Mouse (Mus musculus): ENCODE data around the gene Akap8l.
A peak's percentile ranks its signal among the peaks of the same experiment; 100 is the strongest.

The Akap8l gene

DNA sequence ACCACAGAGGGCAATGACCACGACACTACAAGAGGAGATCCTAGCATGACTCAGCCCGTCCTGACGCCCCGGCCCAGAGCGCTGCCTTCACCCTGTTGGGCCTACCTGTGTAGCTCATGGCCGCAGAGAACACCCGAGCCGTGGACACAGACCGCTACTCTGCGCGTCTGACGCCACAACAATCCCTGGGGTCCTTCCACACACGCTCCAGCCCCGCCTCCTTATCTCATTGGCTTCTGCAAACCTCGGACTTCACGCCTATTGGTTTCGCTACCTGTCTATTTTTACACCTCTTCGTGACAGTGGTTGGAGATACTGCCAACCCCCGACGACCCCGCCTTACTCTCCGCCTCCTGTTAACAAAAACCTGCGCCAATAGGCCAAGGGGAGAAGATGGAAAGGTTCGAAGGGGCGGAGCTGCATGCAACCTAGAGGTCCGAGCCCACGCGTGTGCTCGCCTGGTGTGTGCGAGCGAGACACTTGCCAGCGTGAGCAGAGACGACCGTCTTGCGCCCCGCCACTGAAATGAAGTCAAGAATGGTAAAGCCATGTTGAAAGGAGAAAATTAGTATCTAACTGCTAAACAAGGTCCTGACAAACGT, at the start of gene Akap8l:
Akap8l (minus strand) TSS at position 226 of the 602 bp plus-strand sequence.
- peak; percentile 92 to 96 for DNase-seq

- peak in 1 of 2 experiments; percentile 28 for DNase-seq
These were observed 45.9 kb upstream of the Akap8l start for GRCm38 (mm10) chr17:32396266-32396665.

DNA sequence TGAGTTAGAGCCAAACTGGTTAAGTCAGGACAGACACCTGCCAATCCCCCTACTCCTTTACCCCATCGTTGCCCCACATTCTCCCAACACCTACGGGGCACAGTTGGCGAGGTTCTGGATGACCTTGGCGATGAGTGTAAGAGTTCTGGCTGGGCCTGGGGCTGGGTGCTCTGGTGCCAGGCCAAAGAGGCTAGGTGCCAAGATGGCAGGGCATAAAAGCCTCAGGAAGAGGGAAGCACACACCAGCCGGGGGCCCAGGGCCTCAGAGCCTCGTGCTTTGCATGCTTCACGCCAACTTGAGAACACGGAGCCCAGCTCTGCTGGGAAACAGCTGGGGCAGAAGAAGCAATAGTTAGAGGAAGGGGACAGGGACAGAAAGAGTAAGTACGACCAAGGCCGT, 43.5 kb upstream of the Akap8l start:
- no peak for DNase-seq

DNA sequence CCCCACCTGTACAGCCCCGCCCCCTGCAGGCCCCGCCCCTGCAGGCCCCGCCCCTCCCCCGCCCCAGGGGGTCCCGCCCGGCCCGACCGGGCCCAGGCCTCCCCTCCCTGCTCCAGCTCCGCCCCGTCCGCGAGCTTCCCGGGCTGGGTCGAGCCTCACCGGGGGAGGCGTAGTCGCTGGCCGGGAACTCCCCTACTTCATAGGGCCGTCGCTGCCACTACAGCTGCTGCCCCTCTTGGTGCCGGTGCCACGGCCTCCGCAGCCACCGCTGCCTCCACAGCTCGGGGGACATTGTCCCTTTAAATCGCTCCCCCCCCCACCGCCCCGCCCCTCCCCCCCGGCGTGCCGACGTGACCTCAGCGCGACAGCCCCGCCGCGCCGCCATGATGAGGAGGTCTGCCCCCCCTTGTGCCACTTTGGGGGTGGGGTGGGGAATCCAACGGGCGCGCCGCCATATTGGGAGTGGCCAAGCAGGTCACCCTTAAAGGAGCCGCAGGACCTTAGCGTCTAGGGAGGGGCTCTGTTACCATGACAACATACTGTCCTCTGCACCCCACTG, 38.8 kb upstream of the Akap8l start, which contains the start of gene Wiz:
Wiz (minus strand) TSS at position 339 of the 559 bp plus-strand sequence.
- peak; percentile 96 to 97 for DNase-seq

- DNase-seq, result peak; percentile 53 to 63
These were observed 38.1 kb upstream of the Akap8l start for GRCm38 (mm10) chr17:32388370-32389100.

DNA sequence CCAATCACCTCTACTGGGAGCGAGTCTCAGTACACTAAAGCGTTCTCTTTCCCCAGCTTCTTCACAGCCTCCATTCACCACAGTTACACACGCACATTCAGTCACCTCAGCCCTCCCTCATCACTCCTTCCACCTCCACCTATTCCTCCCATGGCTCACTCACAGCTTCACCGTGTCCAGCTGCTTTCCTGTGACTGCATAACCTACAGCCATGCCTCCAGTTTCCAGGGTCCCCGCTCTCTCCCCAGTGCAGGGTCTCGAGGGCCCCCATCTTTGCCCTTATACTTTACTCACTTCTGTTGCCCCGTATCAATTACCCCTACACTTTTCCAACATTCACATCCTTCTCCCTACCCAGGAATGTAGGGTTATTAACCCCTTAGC, 37.6 kb upstream of the Akap8l start:
- DNase-seq, result no peak

DNA sequence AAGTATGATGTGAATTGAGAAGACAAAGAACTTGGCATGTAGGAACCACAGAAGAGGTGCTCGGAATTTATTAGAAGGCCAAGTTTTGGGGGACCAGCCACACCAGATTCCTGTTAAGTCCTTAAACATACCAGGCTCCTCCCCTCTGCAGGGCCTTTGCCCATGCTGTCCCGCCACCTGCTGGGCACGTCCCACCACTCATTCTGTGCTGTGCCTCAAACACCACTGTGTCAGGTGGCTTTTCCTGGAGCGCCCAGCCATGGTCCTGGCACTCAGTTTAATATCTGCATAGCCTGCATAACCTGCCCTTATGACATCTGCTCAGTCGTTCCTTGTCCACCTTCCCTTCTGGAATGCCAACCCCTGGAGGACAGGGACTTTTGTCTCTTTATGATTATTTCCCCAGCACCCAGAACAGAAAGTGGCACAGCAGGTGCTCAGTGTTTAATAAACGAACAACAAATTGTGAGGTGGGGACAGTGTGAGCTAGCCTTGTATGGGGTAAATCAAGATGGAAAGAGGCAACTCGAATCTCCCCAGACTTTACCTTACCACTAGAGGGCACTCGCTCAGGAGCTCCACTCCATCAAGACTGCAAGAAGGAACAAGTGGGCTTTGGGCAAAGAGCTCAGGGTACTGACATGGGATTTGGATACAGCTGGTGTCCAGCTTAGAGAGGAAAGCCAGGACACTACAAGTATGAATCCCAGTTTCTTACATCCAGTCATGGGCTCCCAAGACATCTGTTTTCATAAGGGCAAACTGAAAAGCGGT, 36.4 kb upstream of the Akap8l start:
- DNase-seq, result peak; percentile 34 to 57

DNA sequence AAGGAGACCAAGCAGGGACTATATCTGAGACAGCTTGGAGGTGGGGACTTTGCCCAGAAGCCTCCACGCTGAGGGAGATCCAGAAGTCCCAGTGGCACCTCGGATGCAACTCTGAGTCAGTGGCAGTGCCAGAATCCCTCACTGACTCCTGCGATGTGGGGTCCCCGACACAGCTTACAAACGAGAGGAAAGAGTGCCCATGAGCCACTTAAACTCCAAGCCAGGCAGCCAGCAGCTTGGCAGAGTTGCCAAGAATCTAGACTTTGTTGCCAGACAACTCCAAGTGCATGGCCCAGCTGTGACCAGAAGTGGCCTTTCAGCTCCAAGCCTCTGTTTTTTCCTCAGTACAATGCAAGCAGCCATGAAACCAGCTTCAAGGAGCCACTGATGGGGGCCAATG, 33.3 kb upstream of the Akap8l start:
- no peak for DNase-seq

GRCm38 (mm10) chr17:32382576-32382975, 32.2 kb upstream of the Akap8l start:
- no peak for DNase-seq

- DNase-seq, result no peak
These were observed 28.4 kb upstream of the Akap8l start for GRCm38 (mm10) chr17:32378786-32379185.

DNA sequence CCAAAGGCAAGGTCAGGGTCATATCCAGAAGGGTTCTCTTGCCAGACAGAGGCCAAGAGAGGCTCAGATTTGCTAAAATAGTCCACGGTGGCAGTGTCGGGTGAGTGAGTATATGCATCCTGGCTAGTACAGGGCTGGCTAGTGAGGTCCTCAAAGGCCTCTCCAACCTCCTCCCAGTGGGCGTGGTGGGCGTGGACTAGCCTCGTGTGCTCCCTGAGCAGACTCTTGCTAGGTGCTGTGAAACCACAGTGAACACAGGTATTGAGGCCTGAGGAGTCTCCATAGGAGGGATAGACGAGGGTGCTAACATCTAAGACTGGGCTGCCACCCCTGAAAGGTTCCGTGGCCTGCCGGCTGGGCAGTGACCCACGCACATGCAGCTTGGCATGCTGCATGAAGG, 26.7 kb upstream of the Akap8l start:
- DNase-seq, result no peak

DNA sequence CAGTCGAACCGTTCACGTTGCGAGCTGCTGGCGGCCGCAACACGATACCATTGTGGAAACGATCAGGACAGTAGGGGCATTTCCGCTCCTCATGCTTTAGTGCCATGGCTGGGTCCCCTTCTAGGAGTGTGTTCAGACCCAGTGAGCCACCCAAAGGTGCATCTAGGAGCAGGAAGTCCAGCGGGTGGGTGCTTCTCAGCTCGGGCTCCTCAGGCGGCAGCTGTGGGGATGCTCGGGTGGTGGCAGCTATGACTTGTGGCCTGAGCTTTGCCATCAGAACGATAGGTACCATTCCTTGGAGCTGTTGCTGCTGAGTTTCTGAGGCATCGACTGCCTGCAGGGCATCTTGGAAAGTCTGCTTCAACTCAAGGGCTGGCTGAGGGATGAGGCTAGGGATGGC, 26.1 kb upstream of the Akap8l start:
- no peak for DNase-seq

DNA sequence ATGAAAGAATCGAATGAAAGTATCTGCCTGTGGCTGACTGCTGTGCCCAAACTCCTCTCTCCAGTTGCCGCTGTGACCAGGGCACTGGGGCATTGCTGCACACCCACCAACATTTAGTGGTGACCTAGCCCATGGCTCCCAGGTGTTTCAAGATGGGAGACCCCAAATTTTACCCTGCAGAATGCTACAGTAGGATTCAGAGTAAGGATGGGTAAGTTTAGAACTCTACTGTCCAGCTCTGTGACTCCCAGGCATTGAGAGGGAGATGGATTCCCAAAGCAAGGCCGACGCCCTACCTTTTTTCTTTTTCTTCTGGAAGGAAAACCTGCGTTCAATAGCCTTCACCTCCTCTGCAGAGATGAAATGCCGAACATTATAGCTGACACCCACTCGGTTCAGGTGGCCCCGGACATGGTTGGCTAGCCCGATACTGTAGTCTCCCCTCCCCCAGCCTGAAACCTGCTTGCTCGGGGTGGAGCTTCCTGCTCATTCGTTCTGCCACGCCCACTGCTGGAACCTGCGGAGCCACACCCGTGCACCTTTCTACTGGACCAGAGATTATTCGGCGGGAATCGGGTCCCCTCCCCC, 18.7 kb upstream of the Akap8l start:
- DNase-seq, result no peak

DNA sequence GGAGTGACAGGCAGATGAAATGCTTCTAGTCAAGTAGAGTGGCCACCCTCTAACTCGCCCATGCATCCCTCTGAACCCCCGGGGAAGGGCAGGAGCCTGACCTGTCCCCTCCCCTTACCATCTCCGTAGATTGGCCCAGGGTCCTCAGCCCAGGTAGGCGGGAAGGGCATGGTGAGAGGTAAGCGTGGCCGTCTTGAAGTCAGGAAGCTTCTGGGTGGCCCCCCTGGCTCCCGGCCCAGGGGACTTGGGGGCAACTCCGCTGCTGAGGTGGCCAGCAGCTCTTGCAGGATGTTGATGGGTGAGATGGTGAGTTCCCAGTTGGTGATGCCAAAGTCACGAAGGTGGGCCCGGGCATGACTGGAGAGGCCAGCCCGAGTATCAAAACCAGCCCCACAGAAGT, 17.3 kb upstream of the Akap8l start:
- DNase-seq, result no peak

DNA sequence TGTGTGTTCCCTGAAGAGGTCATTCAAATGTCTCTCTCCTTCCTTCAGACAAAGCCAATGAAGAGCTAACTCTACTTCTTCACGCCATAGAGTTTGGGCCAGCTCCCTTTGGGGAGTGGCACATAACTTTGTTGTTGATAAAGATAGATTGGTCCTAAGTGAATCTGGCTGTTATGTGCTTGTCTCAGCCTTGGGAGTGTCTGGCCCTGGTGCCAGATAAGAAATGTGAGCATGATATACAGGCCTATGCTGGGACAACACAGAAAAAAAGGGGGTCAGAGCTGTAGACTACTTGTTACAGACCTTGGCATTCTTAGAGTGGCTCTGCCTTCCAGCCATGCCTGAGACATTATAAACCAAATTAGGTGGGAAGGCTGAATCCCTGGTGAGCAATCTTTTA, 14.9 kb upstream of the Akap8l start:
- DNase-seq, result no peak

- no peak for DNase-seq
These were observed 14.4 kb upstream of the Akap8l start for GRCm38 (mm10) chr17:32364850-32365249.

GRCm38 (mm10) chr17:32364331-32364730, 13.9 kb upstream of the Akap8l start:
- peak; percentile 93 to 95 for DNase-seq

DNA sequence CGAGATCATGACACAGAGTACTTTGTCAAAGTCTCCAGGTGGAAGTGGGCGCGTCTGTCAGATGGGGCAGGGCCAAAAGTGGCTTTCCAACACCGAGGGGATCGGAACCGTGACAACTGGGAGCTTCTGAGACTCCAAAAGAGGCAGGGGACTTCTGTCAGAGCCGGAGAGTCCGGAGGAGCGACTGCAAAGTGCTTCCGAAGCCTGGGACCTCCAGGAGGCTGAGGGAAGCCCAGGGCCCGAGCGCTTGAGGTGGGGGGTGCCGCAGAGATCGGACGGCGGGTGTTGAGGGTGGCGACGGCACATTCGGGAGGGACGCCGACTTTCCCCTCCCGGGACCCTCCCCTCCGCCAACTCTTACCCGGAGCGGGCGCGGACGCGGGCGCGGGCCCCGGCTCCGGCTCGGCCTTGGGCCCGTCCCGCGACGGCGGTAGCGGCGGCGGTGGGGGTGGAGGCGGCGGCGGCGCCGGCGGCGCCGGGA, 13.5 kb upstream of the Akap8l start:
- DNase-seq, result peak in 1 of 2 experiments; percentile 36

DNA sequence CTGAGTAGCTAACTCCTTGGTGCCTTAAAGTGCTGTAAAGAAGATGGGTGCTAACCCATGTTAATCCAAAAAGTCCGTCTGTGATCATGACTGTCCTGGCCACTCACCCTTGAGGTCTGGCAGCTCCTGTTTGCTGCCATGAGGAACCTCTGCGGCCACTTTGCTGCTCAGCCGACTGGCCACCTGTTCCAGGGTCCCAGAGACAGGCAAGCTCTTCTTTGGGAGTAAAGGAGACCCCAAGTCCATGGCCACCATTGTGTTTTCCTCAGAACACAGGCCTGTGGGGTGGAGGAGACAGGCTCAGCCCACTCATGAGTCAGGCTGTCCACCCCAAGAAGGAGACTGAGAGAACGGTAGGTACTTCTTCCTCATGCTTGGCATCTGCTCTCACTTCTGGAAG, 12.3 kb upstream of the Akap8l start:
- DNase-seq, result no peak

DNA sequence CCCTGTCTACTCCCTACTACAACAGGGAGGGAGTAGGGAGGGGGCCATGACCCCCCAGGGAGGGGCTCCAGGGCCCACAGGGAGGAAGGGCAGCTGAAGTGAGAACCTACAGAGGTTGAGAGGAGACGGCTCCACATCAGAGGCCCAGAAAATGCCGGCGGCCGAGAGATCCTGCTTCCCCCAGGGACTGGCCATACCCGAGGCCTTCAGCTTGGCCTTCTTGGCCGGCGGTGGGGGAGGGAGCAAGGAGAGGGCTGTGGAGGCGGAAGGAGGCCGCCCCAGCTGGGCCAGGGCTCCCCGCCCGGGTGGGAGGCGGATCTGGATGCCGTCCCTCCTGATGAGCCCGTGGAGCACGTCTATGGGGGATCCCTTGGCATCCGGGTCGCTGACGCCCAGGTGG, 9.5 kb upstream of the Akap8l start:
- no peak for DNase-seq

GRCm38 (mm10) chr17:32358943-32359340, 8.5 kb upstream of the Akap8l start:
- no peak for DNase-seq

- no peak for DNase-seq
These were observed 8.0 kb upstream of the Akap8l start for GRCm38 (mm10) chr17:32358192-32358942.
